Mouse (Mus musculus) adrenal gland, adult 2 months (tissue): ENCODE results near the gene Vasn. TPM values are rescaled to one million over a fixed set of nuclear protein-coding genes. Genes with fewer than 3 reads are reported as not detected.
A peak's percentile ranks its signal among the peaks of the same experiment; 100 is the strongest.
"Not testable (repeated sequence)": the region's sequence is repeated elsewhere in the genome, so short reads cannot be mapped to it uniquely, and the experiment has no call there.

Source experiments
- DNase-seq: peaks from one replicate; pipeline ENCODE4 v3.0.0; 2021
- polyA plus RNA-seq: library from polyadenylated mRNA; depleted of rRNA; stranded (reverse); fragments of >200 nt; gene quantifications from 2 replicates; pipeline ENCODE4 v1.2.3, GENCODE M21; 2012; rRNA removed
- total RNA-seq, 2 experiments: library from RNA; stranded (reverse); gene quantifications; 2 replicates each; pipeline ENCODE4 v1.2.3; 2021

Gene Vasn
- total and polyA plus RNA-seq, 3 experiments, result 8.4 to 28.1 (median 15.4) TPM

GRCm38 (mm10) chr16:4667190-4667808 is 27.6 kb downstream of the Vasn start:
- peak; percentile 84 for DNase-seq

GRCm38 (mm10) chr16:4670317-4670716 is 30.6 kb downstream of the Vasn start:
- no peak for DNase-seq

- no peak for DNase-seq
These were observed 34.4 kb downstream of the Vasn start for GRCm38 (mm10) chr16:4674091-4674490.

- DNase-seq, result no peak
These were observed 37.1 kb downstream of the Vasn start for GRCm38 (mm10) chr16:4676836-4677235.

- DNase-seq, result no peak
These were observed 38.3 kb downstream of the Vasn start for GRCm38 (mm10) chr16:4678080-4678479.

- DNase-seq, result peak; percentile 95
These were observed 39.6 kb downstream of the Vasn start, which contains the start of gene Coro7 for GRCm38 (mm10) chr16:4679121-4680018. Gene Coro7, minus strand, starts transcription at chr16:4679777.

- not testable (repeated sequence) for DNase-seq
These were observed 41.2 kb downstream of the Vasn start for GRCm38 (mm10) chr16:4680922-4681455.

GRCm38 (mm10) chr16:4682628-4683179 is 43.0 kb downstream of the Vasn start:
- DNase-seq, result no peak

GRCm38 (mm10) chr16:4683193-4683580 is 43.4 kb downstream of the Vasn start:
- no peak for DNase-seq

GRCm38 (mm10) chr16:4683581-4684456 is 44.1 kb downstream of the Vasn start:
- peak; percentile 97 for DNase-seq

- no peak for DNase-seq
These were observed 44.7 kb downstream of the Vasn start for GRCm38 (mm10) chr16:4684457-4684791.

- not testable (repeated sequence) for DNase-seq
These were observed 49.6 kb downstream of the Vasn start for GRCm38 (mm10) chr16:4689371-4689770.

Other genes starting within 250 kb of the Vasn start
- gene Adcy9, start 219.4 kb upstream of the Vasn start, total RNA-seq, result 10 to 100 TPM; 43.2 to 50.9 TPM
- gene Adcy9, start 219.4 kb upstream of the Vasn start, polyA plus RNA-seq, result 38.2 and 56.7 TPM in 2 replicates
- 10 to 100 TPM in 1 of 2 experiments, 1 to 10 TPM in 1; 6.8 to 13.2 TPM for gene Srl, start 98.1 kb upstream of the Vasn start, total RNA-seq
- gene Srl, start 98.1 kb upstream of the Vasn start, polyA plus RNA-seq, result 0.35 and 0.57 TPM in 2 replicates
- 1 to 10 TPM; 3.8 to 6.7 TPM for gene Tfap4, start 80.1 kb upstream of the Vasn start, total RNA-seq
- 3.6 and 4.0 TPM in 2 replicates for gene Tfap4, start 80.1 kb upstream of the Vasn start, polyA plus RNA-seq
- 10 to 100 TPM; 17.3 to 27.4 TPM for gene Glis2, start 45.2 kb upstream of the Vasn start, total RNA-seq
- gene Glis2, start 45.2 kb upstream of the Vasn start, polyA plus RNA-seq, result 28.9 and 29.3 TPM in 2 replicates
- 100 to 1,000 TPM; 104 to 111 TPM for gene Pam16, start 15.0 kb upstream of the Vasn start, total RNA-seq
- gene Pam16, start 15.0 kb upstream of the Vasn start, polyA plus RNA-seq, result 16.0 and 33.4 TPM in 2 replicates
- gene Dnaja3, start within 50 bp of the Vasn start, total RNA-seq, result 100 to 1,000 TPM; 122 to 148 TPM
- 33.2 and 37.5 TPM in 2 replicates for gene Dnaja3, start within 50 bp of the Vasn start, polyA plus RNA-seq
- gene Coro7, start 39.8 kb downstream of the Vasn start, total RNA-seq, result 10 to 100 TPM; 27.3 to 35.5 TPM
- gene Coro7, start 39.8 kb downstream of the Vasn start, polyA plus RNA-seq, result 58.0 and 60.3 TPM in 2 replicates
- gene Nmral1, start 79.4 kb downstream of the Vasn start, total RNA-seq, result 1 to 10 TPM; 2.9 to 5.2 TPM
- 2.4 and 2.5 TPM in 2 replicates for gene Nmral1, start 79.4 kb downstream of the Vasn start, polyA plus RNA-seq
- gene Hmox2, start 86.4 kb downstream of the Vasn start, total RNA-seq, result 10 to 100 TPM; 87.1 to 92.8 TPM
- 21.3 and 30.2 TPM in 2 replicates for gene Hmox2, start 86.4 kb downstream of the Vasn start, polyA plus RNA-seq
- 100 to 1,000 TPM; 105 to 130 TPM for gene Cdip1, start 150.4 kb downstream of the Vasn start, total RNA-seq
- 400 and 500 TPM in 2 replicates for gene Cdip1, start 150.4 kb downstream of the Vasn start, polyA plus RNA-seq
- gene 4930562C15Rik, start 195.5 kb downstream of the Vasn start, total RNA-seq, result not detected
- gene 4930562C15Rik, start 195.5 kb downstream of the Vasn start, polyA plus RNA-seq, result not detected in 2 replicates
- 10 to 100 TPM; 32.8 to 37.8 TPM for gene Ubald1, start 240.4 kb downstream of the Vasn start, total RNA-seq
- 59.7 and 68.0 TPM in 2 replicates for gene Ubald1, start 240.4 kb downstream of the Vasn start, polyA plus RNA-seq
- gene Mgrn1, start 246.3 kb downstream of the Vasn start, total RNA-seq, result 10 to 100 TPM; 79.3 to 87.4 TPM
- gene Mgrn1, start 246.3 kb downstream of the Vasn start, polyA plus RNA-seq, result 134 and 157 TPM in 2 replicates